Mouse (Mus musculus) limb, embryonic 11.5 days (tissue): ENCODE measurements around the gene Gm5089. TPM values are rescaled to one million over a fixed set of nuclear protein-coding genes. Genes with fewer than 3 reads are reported as not detected.

Experiments used
- ATAC-seq: fragments of 200-750 bp; cut with Nextera tagmentation; 2 replicates; pipeline ENCODE4 v1.8.0; 2017; ENCODE audit warnings: low read depth; ENCODE audit not compliant: insufficient number of reproducible peaks, low FRiP score, low TSS enrichment
- DNase-seq: peaks from one replicate; pipeline ENCODE4 v3.0.0-alpha.2; 2015; ENCODE audit warnings: low spot score
- H3K27ac ChIP-seq: fragments of 300-500 bp; sonication (generic); replicated peaks from 2 replicates; pipeline ENCODE4 v1.5.1; 2014; ENCODE audit warnings: low read depth, mild to moderate bottlenecking, low read length
- H3K27me3 ChIP-seq: fragments of 300-500 bp; sonication (generic); 2 replicates; pipeline ENCODE4 v1.6.1; 2014; ENCODE audit warnings: mild to moderate bottlenecking, low read length, mixed read lengths; ENCODE audit not compliant: control insufficient read depth, insufficient read depth
- H3K36me3 ChIP-seq: fragments of 300-500 bp; sonication (generic); 2 replicates; pipeline ENCODE4 v1.6.1; 2014; ENCODE audit warnings: mild to moderate bottlenecking, low read length, moderate library complexity, mixed read lengths; ENCODE audit not compliant: control insufficient read depth, insufficient read depth
- H3K4me1 ChIP-seq: fragments of 300-500 bp; sonication (generic); 2 replicates; pipeline ENCODE4 v1.6.1; 2014; ENCODE audit warnings: low read length, mixed read lengths; ENCODE audit not compliant: control insufficient read depth, insufficient read depth
- H3K4me2 ChIP-seq: fragments of 300-500 bp; sonication (generic); 2 replicates; pipeline ENCODE4 v1.6.1; 2014; ENCODE audit warnings: low read depth, mild to moderate bottlenecking, moderate library complexity; ENCODE audit not compliant: severe bottlenecking
- H3K4me3 ChIP-seq: fragments of 300-500 bp; sonication (generic); 2 replicates; pipeline ENCODE4 v1.5.1; 2014; ENCODE audit warnings: low read depth, low read length
- H3K9ac ChIP-seq: fragments of 300-500 bp; sonication (generic); 2 replicates; pipeline ENCODE4 v1.6.1; 2014; ENCODE audit warnings: mild to moderate bottlenecking, low read length
- H3K9me3 ChIP-seq: fragments of 300-500 bp; sonication (generic); 2 replicates; pipeline ENCODE4 v1.6.1; 2016; ENCODE audit warnings: low read length; ENCODE audit not compliant: control insufficient read depth
- WGBS: fragments of 180-500 bp; shearing (Covaris S2); extraction: QIAGEN DNeasy Blood & Tissue Kit; methylation state at CpG from one replicate; pipeline ENCODE4 v1.1.7; 2014; 5-methylcytosine and 5-hydroxymethylcytosine counted together
- polyA plus RNA-seq: library from polyadenylated mRNA; unstranded; fragments of >200 nt; fragmentation: Nextera tagmentation; extraction: Ambion mirVana; gene quantifications from 2 replicates; pipeline ENCODE4 v1.2.1, GENCODE M21; 2014

Gene Gm5089
- polyA plus RNA-seq, 1 experiment from 2014 or later, result 0.24 TPM

- H3K9ac ChIP-seq, result peak overlapping the region; percentile 97
- H3K36me3 ChIP-seq, result no peaks in the 10 kb centered on the region
- H3K4me1 ChIP-seq, result peaks cover 14% of the 10 kb centered on the region
- H3K27ac ChIP-seq, result peak overlapping the region; percentile 99
- peak overlapping the region; percentile 77 for H3K4me3 ChIP-seq
- peaks cover 12% of the 10 kb centered on the region for H3K27me3 ChIP-seq
- no peak for ATAC-seq
- H3K4me2 ChIP-seq, result peak overlapping the region; percentile 75
- peak; percentile 69 for DNase-seq
- no peaks in the 10 kb centered on the region for H3K9me3 ChIP-seq
- under 1% methylated on average over 65 of the region's 65 CpGs for WGBS
Observed at GRCm38 (mm10) chr14:122475557-122476040, 24.7 kb upstream of the Gm5089 start.

GRCm38 (mm10) chr14:122474891-122475556 is 24.1 kb upstream of the Gm5089 start, which contains the start of gene Zic2:
TSS of gene Zic2 (plus strand) at chr14:122475435.
- Histone ChIP-seq H3K9ac (peak within 1 kb of the TSS; percentile 97), H3K4me1 (peaks cover 14% of the 10 kb centered on the region), H3K4me2 (peak within 1 kb of the TSS; percentile 75), H3K36me3 (no peaks in the 10 kb centered on the region), H3K9me3 (no peaks in the 10 kb centered on the region), H3K27me3 (peaks cover 12% of the 10 kb centered on the region), H3K4me3 (peak within 1 kb of the TSS; percentile 77), H3K27ac (peak within 1 kb of the TSS; percentile 99)
- under 1% methylated on average over 46 of the region's 73 CpGs for WGBS
- ATAC-seq (peak; percentile 58), DNase-seq (peak; percentile 84)

GRCm38 (mm10) chr14:122474041-122474890 is 23.4 kb upstream of the Gm5089 start:
- peak overlapping the region; percentile 77 for H3K4me3 ChIP-seq
- H3K27ac ChIP-seq, result peak overlapping the region; percentile 99
- peak overlapping the region; percentile 97 for H3K9ac ChIP-seq
- peak; percentile 82 for ATAC-seq
- no peaks in the 10 kb centered on the region for H3K36me3 ChIP-seq
- peaks cover 15% of the 10 kb centered on the region for H3K4me1 ChIP-seq
- H3K27me3 ChIP-seq, result peaks cover 15% of the 10 kb centered on the region
- DNase-seq, result peak; percentile 89
- no peaks in the 10 kb centered on the region for H3K9me3 ChIP-seq
- H3K4me2 ChIP-seq, result peak overlapping the region; percentile 75
- under 1% methylated on average over 55 of the region's 57 CpGs for WGBS

- no peaks in the 10 kb centered on the region for H3K36me3 ChIP-seq
- H3K4me3 ChIP-seq, result peak overlapping the region; percentile 77
- H3K9ac ChIP-seq, result peak overlapping the region; percentile 49
- H3K27ac ChIP-seq, result peak overlapping the region; percentile 64
- H3K4me1 ChIP-seq, result peaks cover 18% of the 10 kb centered on the region
- WGBS, result 0% methylated on average over 17 of the region's 17 CpGs
- H3K9me3 ChIP-seq, result no peaks in the 10 kb centered on the region
- peak overlapping the region; percentile 75 for H3K4me2 ChIP-seq
- peaks cover 12% of the 10 kb centered on the region for H3K27me3 ChIP-seq
- peak; percentile 23 for ATAC-seq
- DNase-seq, result peak; percentile 55
Observed at GRCm38 (mm10) chr14:122473211-122473751, 22.4 kb upstream of the Gm5089 start.

GRCm38 (mm10) chr14:122472647-122473046 is 21.7 kb upstream of the Gm5089 start:
- no peaks in the 10 kb centered on the region for H3K9me3 ChIP-seq
- H3K27ac ChIP-seq, result peak overlapping the region; percentile 42; the same call in 1 of the 2 replicates
- H3K4me2 ChIP-seq, result peak overlapping the region; percentile 75
- ATAC-seq (no peak), DNase-seq (peak; percentile 35)
- H3K36me3 ChIP-seq, result no peaks in the 10 kb centered on the region
- peaks cover 18% of the 10 kb centered on the region for H3K4me1 ChIP-seq
- under 1% methylated on average over 5 of the region's 5 CpGs for WGBS
- peak overlapping the region; percentile 77 for H3K4me3 ChIP-seq
- H3K9ac ChIP-seq, result peak overlapping the region; percentile 56
- H3K27me3 ChIP-seq, result peaks cover 12% of the 10 kb centered on the region

- DNase-seq, result peak; percentile 62
- 1% methylated on average over 13 of the region's 13 CpGs for WGBS
- H3K27ac ChIP-seq, result peak overlapping the region; percentile 42; the same call in 1 of the 2 replicates
- peak overlapping the region; percentile 20 for H3K4me3 ChIP-seq
- H3K4me1 ChIP-seq, result peaks cover 18% of the 10 kb centered on the region
- H3K9ac ChIP-seq, result peak overlapping the region; percentile 56
- H3K36me3 ChIP-seq, result no peaks in the 10 kb centered on the region
- H3K4me2 ChIP-seq, result peak overlapping the region; percentile 75
- no peaks in the 10 kb centered on the region for H3K9me3 ChIP-seq
- ATAC-seq, result no peak
- H3K27me3 ChIP-seq, result peaks cover 13% of the 10 kb centered on the region
Observed at GRCm38 (mm10) chr14:122472161-122472560, 21.2 kb upstream of the Gm5089 start.

- H3K9ac ChIP-seq, result no peak overlapping the region
- no peak overlapping the region for H3K27ac ChIP-seq
- WGBS, result 10% methylated on average over 31 of the region's 31 CpGs
- H3K4me1 ChIP-seq, result peaks cover 18% of the 10 kb centered on the region
- ATAC-seq, result no peak
- no peak overlapping the region for H3K4me3 ChIP-seq
- H3K9me3 ChIP-seq, result no peaks in the 10 kb centered on the region
- H3K27me3 ChIP-seq, result peaks cover 17% of the 10 kb centered on the region
- peak overlapping the region; percentile 75 for H3K4me2 ChIP-seq
- H3K36me3 ChIP-seq, result no peaks in the 10 kb centered on the region
- DNase-seq, result peak; percentile 26
Observed at GRCm38 (mm10) chr14:122471449-122472085, 20.7 kb upstream of the Gm5089 start.
